Mouse (Mus musculus) left cerebral cortex, postnatal 4 days (tissue): ENCODE data around the gene Cenpm. TPM values are rescaled to one million over a fixed set of nuclear protein-coding genes. Genes with fewer than 3 reads are reported as not detected.
"Not testable (repeated sequence)": the region's sequence is repeated elsewhere in the genome, so short reads cannot be mapped to it uniquely, and the experiment has no call there.

ENCODE experiments used
- DNase-seq: peaks from one replicate; pipeline ENCODE4 v3.0.0-alpha.2; 2022
- intact Hi-C: fragments of 180-260 bp; cut with DNase I; formaldehyde crosslinking; loops from one replicate; pipeline ENCODE4 v1.15.1; 2025
- total RNA-seq, 2 experiments: library from RNA; stranded (reverse); gene quantifications; 2 replicates each; pipeline ENCODE4 v1.2.3; 2021

Gene Cenpm
- total RNA-seq, 2 experiments from 2014 or later = 6.5 to 6.9 TPM

DNA sequence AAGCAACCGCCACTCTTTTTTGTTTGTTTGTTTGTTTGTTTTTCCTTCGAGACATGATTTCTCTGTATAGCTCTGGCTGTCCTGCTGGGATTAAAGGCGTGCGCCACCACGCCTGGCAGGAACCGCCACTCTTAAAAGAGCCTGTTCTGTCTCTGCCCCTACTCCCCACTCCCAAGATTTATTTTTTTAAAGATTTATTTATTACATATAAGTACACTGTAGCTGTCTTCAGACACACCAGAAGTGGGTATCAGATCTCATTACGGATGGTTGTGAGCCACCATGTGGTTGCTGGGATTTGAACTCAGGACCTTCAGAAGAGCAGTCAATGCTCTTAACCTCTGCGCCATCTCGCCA, 235 bp upstream of the Cenpm start:
- DNase-seq, intact Hi-C loops: not testable (repeated sequence)

DNA sequence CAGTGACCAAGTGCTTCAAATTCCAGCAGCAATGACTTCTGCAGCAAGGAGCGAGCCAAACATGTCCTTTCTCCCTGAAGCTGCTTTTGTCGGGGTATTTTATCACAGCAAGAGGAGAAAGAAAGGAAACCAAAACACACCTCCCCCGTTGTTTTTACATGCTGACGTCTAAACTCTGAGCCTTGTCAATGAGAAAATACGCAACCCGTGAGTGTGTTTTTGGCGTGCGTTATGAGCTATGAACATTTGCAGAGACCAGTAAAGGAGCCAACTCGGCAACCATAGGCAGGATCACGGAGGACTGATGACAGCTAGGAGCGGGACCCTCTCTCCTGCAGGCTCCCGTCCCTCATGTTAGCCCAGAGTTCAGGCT, 820 bp downstream of the Cenpm start:
- DNase-seq = no peak
- intact Hi-C loops = no loop called here

DNA sequence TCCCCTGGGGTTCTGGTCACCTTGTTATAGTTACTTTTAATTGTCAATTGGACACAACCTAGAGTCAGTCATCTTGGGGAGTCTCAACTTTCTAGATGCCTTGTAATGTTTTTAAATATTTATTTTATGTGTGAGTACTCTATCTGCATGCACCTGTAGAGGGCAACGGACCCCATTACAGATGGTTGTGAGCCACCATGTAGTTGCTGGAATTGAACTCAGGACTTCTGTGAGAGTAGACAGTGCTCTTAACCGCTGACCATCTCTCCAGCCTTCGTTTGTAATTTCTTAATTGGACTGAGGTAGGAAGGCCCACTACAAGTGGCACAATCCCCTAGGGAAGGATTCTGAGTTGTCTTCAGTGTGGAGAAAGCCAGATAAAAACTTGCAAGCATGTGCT, 1.2 kb downstream of the Cenpm start:
- no peak for DNase-seq

GRCm38 (mm10) chr15:82236565-82236964, 8.0 kb downstream of the Cenpm start:
- intact Hi-C loops = loop anchor here (2.0 kb wide), 1 partner anchor 172 kb away; no protein-coding TSS in a partner anchor
- peak; percentile 80 for DNase-seq

More for the DNA sequence above, 1.2 kb downstream of the Cenpm start:
- intact Hi-C loops = no loop called here

GRCm38 (mm10) chr15:82235661-82236060, 8.9 kb downstream of the Cenpm start:
- DNase-seq = no peak
- intact Hi-C loops = loop anchor here (2.0 kb wide), 1 partner anchor 171 kb away; no protein-coding TSS in a partner anchor

DNA sequence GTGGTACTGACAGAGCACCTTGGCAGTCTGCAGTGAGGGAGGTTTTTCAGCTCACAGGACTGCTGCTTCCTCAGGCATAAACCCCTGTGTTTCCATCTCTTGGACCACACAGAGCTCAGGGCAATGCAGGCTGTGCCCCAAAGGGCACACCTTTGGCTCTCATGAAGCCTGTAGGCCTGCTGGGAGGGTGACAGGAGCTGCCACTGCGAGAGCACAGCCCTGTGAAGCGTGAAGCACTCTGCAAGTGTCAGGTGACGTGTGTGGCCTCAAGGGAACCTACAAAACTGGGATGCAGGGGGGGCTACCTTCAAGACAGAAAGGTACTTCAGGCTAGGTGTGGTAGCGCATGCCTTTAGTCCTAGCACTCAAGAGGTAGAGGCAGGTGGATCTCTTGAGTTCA, 11.9 kb downstream of the Cenpm start:
- intact Hi-C loops = no loop called here
- DNase-seq = no peak

DNA sequence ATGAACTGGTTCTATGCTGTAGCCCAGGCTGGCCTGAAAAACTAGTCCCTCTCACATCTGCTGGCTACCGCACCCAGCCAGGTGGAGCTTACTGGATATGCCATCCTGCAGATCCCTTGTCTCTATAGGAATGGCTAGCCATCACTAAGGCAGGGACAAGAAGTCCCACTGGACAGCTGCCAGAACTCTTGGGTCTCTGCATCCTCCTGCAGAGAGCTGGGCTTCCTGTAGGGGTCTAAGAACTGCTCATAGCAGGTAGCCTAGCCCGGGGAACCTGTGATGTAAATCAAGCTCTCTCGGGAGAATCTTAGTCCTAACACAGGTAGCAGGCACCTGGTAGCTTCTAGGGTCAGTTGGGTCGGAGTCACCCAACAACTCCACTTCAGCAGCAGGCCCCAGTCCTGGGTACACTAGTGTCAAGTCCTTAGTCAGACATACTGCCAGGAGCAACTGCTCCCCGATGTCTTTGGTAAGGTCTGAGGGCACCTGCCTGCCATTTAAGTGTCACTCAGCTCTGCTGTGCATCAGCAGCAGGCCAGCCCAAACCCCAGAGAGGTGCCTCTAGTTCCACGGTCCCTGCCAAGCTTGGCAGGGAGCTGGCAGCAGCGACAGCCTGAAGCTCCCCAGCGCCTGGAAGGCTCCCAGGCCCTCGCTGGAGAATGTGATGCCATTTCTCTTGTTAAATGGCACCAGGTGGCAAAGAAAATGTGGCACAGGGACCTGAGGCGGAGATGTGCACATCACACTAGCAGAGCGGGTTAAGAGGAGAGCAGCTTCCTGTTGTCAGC, 12.8 kb downstream of the Cenpm start:
- DNase-seq = peak; percentile 82

GRCm38 (mm10) chr15:82231100-82231499, 13.4 kb downstream of the Cenpm start:
- intact Hi-C loops = no loop called here
- DNase-seq = no peak

More for the DNA sequence above, 12.8 kb downstream of the Cenpm start:
- intact Hi-C loops = no loop called here

- intact Hi-C loops = no loop called here
- DNase-seq = no peak
Observed at GRCm38 (mm10) chr15:82230098-82230611, 14.4 kb downstream of the Cenpm start.

- no peak for DNase-seq
- intact Hi-C loops = no loop called here
Observed at GRCm38 (mm10) chr15:82229542-82230045, 15.0 kb downstream of the Cenpm start.

- no peak for DNase-seq
- intact Hi-C loops = no loop called here
Observed at GRCm38 (mm10) chr15:82225769-82226168, 18.8 kb downstream of the Cenpm start.

- intact Hi-C loops = no loop called here
- DNase-seq = no peak
Observed at GRCm38 (mm10) chr15:82224602-82225215, 19.8 kb downstream of the Cenpm start.

GRCm38 (mm10) chr15:82223657-82224601, 20.6 kb downstream of the Cenpm start, which contains the start of gene Tnfrsf13c:
TSS of gene Tnfrsf13c (minus strand) at chr15:82224369.
- DNase-seq = peak; percentile 73
- intact Hi-C loops = no loop called here

DNA sequence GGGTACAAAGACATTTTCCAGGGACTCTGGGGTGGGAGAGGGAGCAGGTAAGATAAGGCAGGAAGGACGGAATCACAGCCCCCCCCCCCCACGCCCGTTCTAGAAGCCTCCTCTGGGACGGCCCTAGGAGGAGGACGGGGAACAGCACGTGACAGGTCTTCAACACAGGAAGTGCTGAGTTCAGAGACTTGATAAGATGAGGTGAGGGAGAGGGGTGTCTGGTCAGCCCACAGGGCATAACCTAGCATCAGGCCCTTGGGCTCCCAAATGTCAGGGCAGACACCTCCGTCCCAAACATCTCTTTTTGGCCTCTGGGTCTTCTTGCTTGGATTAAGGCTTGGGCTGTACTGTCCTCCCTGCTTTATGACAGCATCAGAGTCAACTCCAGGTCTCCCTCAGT, 21.3 kb downstream of the Cenpm start:
- intact Hi-C loops = no loop called here
- DNase-seq = no peak

GRCm38 (mm10) chr15:82221104-82221860, 23.3 kb downstream of the Cenpm start:
- intact Hi-C loops = no loop called here

DNA sequence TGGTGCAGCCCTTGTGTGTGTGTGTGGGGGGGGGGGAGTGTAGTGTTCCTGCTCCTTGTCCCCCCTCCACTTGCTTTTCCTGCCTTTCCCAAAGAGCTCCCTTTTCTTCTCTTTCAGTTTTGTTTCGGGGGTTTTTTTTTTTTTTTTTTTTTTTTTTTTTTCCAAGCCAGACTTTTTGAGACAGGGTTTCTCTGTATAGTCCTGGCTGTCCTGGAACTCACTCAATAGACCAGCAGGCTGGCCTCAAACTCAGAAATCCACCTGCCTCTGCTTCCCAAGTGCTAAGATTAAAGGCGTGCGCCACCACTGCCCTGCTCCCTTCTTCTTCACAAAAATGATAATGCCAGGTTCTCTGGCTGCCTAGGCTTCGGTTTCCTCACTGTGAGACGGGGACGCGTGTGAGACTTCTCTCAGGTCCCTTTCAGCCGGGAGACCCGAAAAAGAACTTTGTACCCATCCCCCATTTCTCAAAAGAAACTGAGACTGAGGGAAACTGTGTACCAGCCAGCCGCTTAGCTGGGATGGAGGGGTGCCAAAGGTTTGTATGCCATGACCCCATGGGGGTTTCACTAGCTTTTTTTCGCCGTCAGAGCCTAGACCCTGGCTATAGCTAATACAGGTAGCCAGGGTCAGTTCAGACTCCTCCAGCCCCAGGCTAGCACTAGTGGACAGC, 24.4 kb downstream of the Cenpm start:
- intact Hi-C loops = no loop called here

More at GRCm38 (mm10) chr15:82221104-82221860, 23.3 kb downstream of the Cenpm start:
- no peak for DNase-seq

GRCm38 (mm10) chr15:82218778-82219666, 25.5 kb downstream of the Cenpm start:
- DNase-seq = no peak

More for the DNA sequence above, 24.4 kb downstream of the Cenpm start:
- no peak for DNase-seq

DNA sequence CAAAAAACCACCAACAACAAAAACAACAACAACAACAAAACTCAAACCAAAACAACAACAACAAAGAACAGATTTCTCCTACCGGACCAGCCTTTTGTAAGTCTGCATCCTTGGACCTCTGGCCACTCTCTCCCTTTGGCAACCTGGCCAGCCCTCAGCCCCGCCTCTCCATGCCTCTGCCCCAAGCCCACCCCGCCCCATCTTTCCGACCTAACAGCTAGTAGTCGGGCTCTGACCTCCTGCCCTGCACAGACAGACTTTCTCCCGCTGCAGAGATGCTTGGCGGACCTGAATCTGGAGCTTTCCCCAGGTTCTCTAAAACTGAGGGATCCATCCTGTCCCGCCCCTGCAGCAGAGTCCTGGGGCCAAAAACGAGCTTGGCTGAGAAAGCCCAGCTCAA, 26.6 kb downstream of the Cenpm start:
- DNase-seq = no peak
- intact Hi-C loops = no loop called here

More at GRCm38 (mm10) chr15:82218778-82219666, 25.5 kb downstream of the Cenpm start:
- intact Hi-C loops = no loop called here
